Mouse (Mus musculus) kidney, adult 2 months (tissue): ENCODE results near the gene Spert.

ENCODE experiments used
- CTCF ChIP-seq: fragments of 200-500 bp; conservative IDR thresholded peaks from 2 replicates; pipeline ENCODE4 v1.5.1; 2011; ENCODE audit warnings: low read depth, mild to moderate bottlenecking, control low read depth, low read length, moderate library complexity, mixed read lengths; ENCODE audit not compliant: insufficient read depth, insufficient read length
- POLR2A ChIP-seq: fragments of 200-500 bp; IDR thresholded peaks from one replicate; pipeline ENCODE4 v1.6.1; 2011; ENCODE audit warnings: low read depth, low read length, control low read depth

GRCm38 (mm10) chr14:75592978-75593377 lies at the start of gene Spert:
- TF ChIP-seq POLR2A: no peak
- no peak for TF ChIP-seq CTCF
